Mouse (Mus musculus) myocyte (in vitro differentiated cells): ENCODE results near the gene Slamf7. TPM values are rescaled to one million over a fixed set of nuclear protein-coding genes. Genes with fewer than 3 reads are reported as not detected.

Experiments used
- H3K27me3 ChIP-seq: one replicate; pipeline ENCODE4 v1.6.1; 2011; ENCODE audit not compliant: control insufficient read depth, insufficient read depth, insufficient read length
- H3K36me3 ChIP-seq: one replicate; pipeline ENCODE4 v1.6.1; 2011; ENCODE audit not compliant: control insufficient read depth, insufficient read depth
- H3K4me2 ChIP-seq: one replicate; pipeline ENCODE4 v1.6.1; 2011; ENCODE audit warnings: low read depth, control low read depth
- H3K4me3 ChIP-seq: one replicate; pipeline ENCODE4 v1.5.1; 2011; ENCODE audit warnings: mild to moderate bottlenecking, control low read depth, moderate library complexity
- H3K79me2 ChIP-seq: one replicate; pipeline ENCODE4 v1.6.1; 2011; ENCODE audit not compliant: control insufficient read depth, insufficient read depth
- H3ac ChIP-seq: one replicate; pipeline ENCODE4 v1.6.1; 2011; ENCODE audit not compliant: control insufficient read depth, insufficient read length
- CEBPB ChIP-seq: IDR thresholded peaks from 2 replicates; pipeline ENCODE4 v1.6.1; 2011; ENCODE audit warnings: mild to moderate bottlenecking, moderate library complexity; ENCODE audit not compliant: poor library complexity, insufficient read depth, severe bottlenecking
- E2F4 ChIP-seq: IDR thresholded peaks from one replicate; pipeline ENCODE4 v1.6.1; 2011; ENCODE audit warnings: mild to moderate bottlenecking, control low read depth, moderate library complexity; ENCODE audit not compliant: insufficient read depth
- MAX ChIP-seq: IDR thresholded peaks from one replicate; pipeline ENCODE4 v1.6.1; 2011; ENCODE audit warnings: low read depth, mild to moderate bottlenecking, control low read depth
- MYOD1 ChIP-seq, 3 experiments: IDR thresholded peaks; one replicate each; pipeline ENCODE4 v1.6.1; 2011; ENCODE audit warnings: control low read depth in 2 of 3, low read depth in 2 of 3, mild to moderate bottlenecking in 2 of 3, moderate library complexity in 1 of 3; ENCODE audit not compliant: insufficient read length in 2 of 3, control insufficient read depth in 1 of 3
- MYOG ChIP-seq, 3 experiments: IDR thresholded peaks; one replicate each; pipeline ENCODE4 v1.6.1; 2011; ENCODE audit warnings: control low read depth in 2 of 3, low read depth in 2 of 3, mild to moderate bottlenecking in 2 of 3; ENCODE audit not compliant: insufficient read length in 2 of 3, control insufficient read depth in 1 of 3, insufficient read depth in 1 of 3
- POLR2A ChIP-seq: IDR thresholded peaks from one replicate; pipeline ENCODE4 v1.6.1; 2011; ENCODE audit warnings: low read depth, mild to moderate bottlenecking, control low read depth, moderate library complexity; ENCODE audit not compliant: insufficient read length
- POLR2AphosphoS2 ChIP-seq: IDR thresholded peaks from one replicate; pipeline ENCODE4 v1.6.1; 2011; ENCODE audit warnings: low read depth, control low read depth; ENCODE audit not compliant: insufficient read length
- REST ChIP-seq: IDR thresholded peaks from one replicate; pipeline ENCODE4 v1.6.1; 2011; ENCODE audit warnings: mild to moderate bottlenecking, control low read depth, moderate library complexity; ENCODE audit not compliant: insufficient read depth, insufficient read length
- SRF ChIP-seq: IDR thresholded peaks from one replicate; pipeline ENCODE4 v1.6.1; 2011; ENCODE audit warnings: low read depth; ENCODE audit not compliant: control insufficient read depth, insufficient read length
- TCF12 ChIP-seq: IDR thresholded peaks from one replicate; pipeline ENCODE4 v1.6.1; 2011; ENCODE audit warnings: mild to moderate bottlenecking, control low read depth; ENCODE audit not compliant: poor library complexity, insufficient read depth, severe bottlenecking
- TCF3 ChIP-seq: IDR thresholded peaks from one replicate; pipeline ENCODE4 v1.6.1; 2011; ENCODE audit warnings: low read depth, control low read depth; ENCODE audit not compliant: insufficient read length
- USF1 ChIP-seq: IDR thresholded peaks from one replicate; pipeline ENCODE4 v1.6.1; 2011; ENCODE audit warnings: low read depth, mild to moderate bottlenecking, control low read depth, moderate library complexity
- polyA plus RNA-seq: library from polyadenylated mRNA; unstranded; fragments of >200 nt; fragmentation: generic; extraction: Trizol; gene quantifications from one replicate; pipeline ENCODE4 v1.2.1, GENCODE M21; 2012; ENCODE audit warnings: missing spikeins

The Slamf7 gene
- polyA plus RNA-seq, 1 experiment: not detected

DNA sequence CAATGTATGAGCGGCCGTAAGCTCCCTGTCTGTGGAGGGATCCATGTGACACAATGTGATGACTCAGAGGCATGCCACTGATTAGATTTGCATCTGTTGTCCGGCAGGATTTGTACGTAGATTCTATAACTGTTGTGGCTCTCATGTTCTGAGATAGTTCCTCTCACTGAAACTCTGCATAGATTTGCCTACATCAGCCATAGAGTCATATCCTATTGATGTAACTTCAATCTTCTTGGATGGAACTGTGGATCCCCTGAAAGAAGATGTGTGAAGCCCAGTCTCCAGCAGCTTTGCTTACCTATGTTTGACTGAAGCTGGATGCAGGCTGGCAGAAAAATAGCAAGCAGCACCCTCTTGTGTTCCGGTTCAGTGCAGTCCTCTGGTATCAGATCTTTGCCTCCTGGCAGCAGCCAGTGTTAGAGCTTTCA is 5.7 kb upstream of the Slamf7 start:
- H3K4me2 ChIP-seq: no peak overlapping the region

DNA sequence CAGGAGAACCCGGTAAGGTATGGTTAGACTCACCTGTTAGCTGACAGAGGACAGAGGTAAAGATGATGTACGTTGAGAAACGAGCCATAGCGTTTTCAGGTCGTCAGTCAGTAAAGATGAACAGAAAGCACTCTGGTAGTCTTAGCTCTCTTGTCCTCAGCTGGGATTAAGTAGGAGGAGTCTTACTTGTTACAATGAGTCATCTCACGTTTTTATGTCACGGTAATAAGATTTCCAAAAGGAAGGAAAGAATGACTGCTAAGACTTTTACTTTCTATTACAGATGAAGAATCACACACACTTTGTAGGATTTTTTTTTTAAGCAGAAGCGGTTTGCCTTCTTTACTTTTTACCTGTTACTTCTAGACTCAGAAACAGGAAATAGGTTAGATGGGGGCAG is 4.0 kb downstream of the Slamf7 start:
- no peak overlapping the region for H3K4me2 ChIP-seq
- H3K36me3 ChIP-seq: no peaks in the 10 kb centered on the region
- H3ac ChIP-seq: no peak overlapping the region
- H3K79me2 ChIP-seq: no peaks in the 10 kb centered on the region
- H3K4me3 ChIP-seq: no peak overlapping the region
- TF ChIP-seq USF1: no peak
- TF ChIP-seq TCF3: no peak
- TF ChIP-seq SRF: no peak
- TF ChIP-seq REST: no peak
- TF ChIP-seq POLR2A: no peak
- no peak for TF ChIP-seq MYOG (IDR thresholded peaks at IDR 0.05; ENCODE audit: control insufficient read depth in 1 of 3, insufficient read depth in 1 of 3, insufficient read length in 2 of 3, low read depth in 2 of 3)
- no peak for TF ChIP-seq CEBPB
- TF ChIP-seq POLR2AphosphoS2: no peak
- TF ChIP-seq MAX: no peak
- no peak for TF ChIP-seq TCF12
- H3K27me3 ChIP-seq: no peaks in the 10 kb centered on the region

More for the DNA sequence above, 5.7 kb upstream of the Slamf7 start:
- H3K4me3 ChIP-seq: no peak overlapping the region
- no peaks in the 10 kb centered on the region for H3K36me3 ChIP-seq
- no peaks in the 10 kb centered on the region for H3K79me2 ChIP-seq
- H3ac ChIP-seq: no peak overlapping the region
- no peaks in the 10 kb centered on the region for H3K27me3 ChIP-seq
- no peak for TF ChIP-seq REST
- no peak for TF ChIP-seq CEBPB

DNA sequence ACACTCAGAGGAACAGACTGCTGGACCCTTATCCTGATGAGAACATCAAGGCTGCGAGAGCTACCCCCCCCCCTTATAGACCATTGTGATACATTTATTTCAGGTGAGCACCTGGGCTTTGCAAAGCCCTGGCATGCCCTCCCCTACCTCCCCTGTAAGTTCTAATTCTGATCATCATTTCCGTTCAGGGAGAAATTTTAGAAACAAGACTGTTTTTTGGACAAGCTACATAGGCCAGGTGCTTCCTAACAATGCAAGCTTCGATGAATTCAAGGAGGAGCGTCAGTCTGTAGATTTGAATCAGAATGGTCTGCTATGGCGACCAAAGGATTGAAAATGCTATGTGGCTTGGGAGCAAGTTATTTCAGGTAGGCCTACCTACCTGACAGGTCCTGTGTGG is 5.1 kb downstream of the Slamf7 start:
- Histone ChIP-seq H3K4me3 (no peak overlapping the region), H3K4me2 (no peak overlapping the region), H3K27me3 (no peaks in the 10 kb centered on the region), H3K79me2 (no peaks in the 10 kb centered on the region), H3K36me3 (no peaks in the 10 kb centered on the region), H3ac (no peak overlapping the region)
- TF ChIP-seq USF1 (no peak), MAX (no peak), MYOG (IDR thresholded peaks at IDR 0.05; ENCODE audit: control insufficient read depth in 1 of 3, insufficient read depth in 1 of 3, insufficient read length in 2 of 3, low read depth in 2 of 3) (no peak), TCF3 (no peak), POLR2AphosphoS2 (no peak), POLR2A (no peak), SRF (no peak), CEBPB (no peak), REST (no peak), E2F4 (no peak), MYOD1 (IDR thresholded peaks at IDR 0.05; ENCODE audit: control insufficient read depth in 1 of 3, insufficient read length in 2 of 3, low read depth in 2 of 3) (no peak), TCF12 (no peak)

DNA sequence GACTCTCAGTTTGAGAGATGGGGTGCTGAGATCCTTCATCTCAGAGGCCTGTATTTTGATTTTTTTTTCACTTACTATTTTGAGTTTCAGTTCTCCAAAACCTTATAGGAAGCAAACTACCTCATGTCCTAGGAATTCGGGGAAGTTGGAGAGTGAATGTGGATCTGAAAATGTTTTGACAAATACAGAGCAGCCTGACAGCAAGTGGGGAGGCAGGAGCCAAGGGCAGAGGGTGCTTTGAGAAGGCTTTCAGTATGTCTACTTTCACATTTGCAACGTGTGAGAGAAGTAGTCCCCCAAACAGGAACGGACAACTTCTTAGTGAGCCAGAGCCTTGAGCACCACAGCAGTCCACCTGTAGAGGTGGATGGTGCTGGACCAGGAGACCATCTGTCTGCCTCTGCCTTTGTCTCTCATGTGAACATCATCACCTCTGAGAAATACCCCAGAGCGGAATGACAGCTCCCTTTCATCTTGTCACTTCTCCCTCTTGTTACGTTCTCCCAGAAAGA is 6.3 kb downstream of the Slamf7 start:
- H3K4me2 ChIP-seq: no peak overlapping the region
- no peaks in the 10 kb centered on the region for H3K36me3 ChIP-seq
- H3K79me2 ChIP-seq: no peaks in the 10 kb centered on the region
- TF ChIP-seq USF1 (no peak), REST (no peak), POLR2AphosphoS2 (no peak), TCF3 (no peak), CEBPB (no peak), SRF (no peak), TCF12 (no peak), MYOD1 (IDR thresholded peaks at IDR 0.05; ENCODE audit: control insufficient read depth in 1 of 3, insufficient read length in 2 of 3, low read depth in 2 of 3) (no peak), POLR2A (no peak), E2F4 (no peak), MAX (no peak), MYOG (IDR thresholded peaks at IDR 0.05; ENCODE audit: control insufficient read depth in 1 of 3, insufficient read depth in 1 of 3, insufficient read length in 2 of 3, low read depth in 2 of 3) (no peak)
- H3K27me3 ChIP-seq: no peaks in the 10 kb centered on the region
- no peak overlapping the region for H3K4me3 ChIP-seq
- H3ac ChIP-seq: no peak overlapping the region

DNA sequence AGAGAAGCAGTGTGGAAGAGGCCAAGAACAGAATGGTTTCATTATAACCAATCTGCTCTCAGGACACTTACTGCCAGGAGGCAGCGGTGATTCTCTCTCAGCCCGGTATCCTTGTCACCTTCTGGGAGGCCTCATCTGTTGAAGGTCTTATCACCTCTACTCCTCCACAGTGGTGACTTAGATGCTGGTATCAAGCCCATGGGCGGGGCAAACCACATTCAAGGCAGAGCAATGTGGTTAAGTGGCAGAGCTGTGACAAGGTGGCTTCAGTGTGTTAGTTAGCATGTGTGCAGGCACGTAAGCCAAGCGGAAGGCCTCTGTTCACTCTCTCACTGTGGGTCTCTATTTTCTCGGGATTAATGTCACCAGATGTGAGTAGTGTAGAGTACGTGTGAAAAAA is 9.2 kb downstream of the Slamf7 start:
- Histone ChIP-seq H3K36me3 (no peaks in the 10 kb centered on the region), H3ac (no peak overlapping the region), H3K27me3 (no peaks in the 10 kb centered on the region), H3K4me2 (no peak overlapping the region), H3K79me2 (no peaks in the 10 kb centered on the region), H3K4me3 (no peak overlapping the region)
- TF ChIP-seq REST: no peak
